Mouse (Mus musculus) ovary, adult 18-20 months (tissue): ENCODE results near the gene F2rl1.
"Not testable (repeated sequence)": the region's sequence is repeated elsewhere in the genome, so short reads cannot be mapped to it uniquely, and the experiment has no call there.

Source experiments
- DNase-seq: peaks from one replicate; pipeline ENCODE4 v3.0.0; 2022; ENCODE audit warnings: low spot score, mixed read lengths

Gene F2rl1

GRCm38 (mm10) chr13:95533640-95534039 is 8.6 kb upstream of the F2rl1 start:
- DNase-seq = no peak

GRCm38 (mm10) chr13:95533121-95533520 is 8.1 kb upstream of the F2rl1 start:
- not testable (repeated sequence) for DNase-seq

GRCm38 (mm10) chr13:95531273-95532045 is 6.4 kb upstream of the F2rl1 start:
- no peak for DNase-seq

GRCm38 (mm10) chr13:95529246-95529645 is 4.2 kb upstream of the F2rl1 start:
- DNase-seq = no peak

- DNase-seq = no peak
These were observed 678 bp downstream of the F2rl1 start for GRCm38 (mm10) chr13:95524424-95524673.

GRCm38 (mm10) chr13:95523659-95524423 is 1.2 kb downstream of the F2rl1 start:
- no peak for DNase-seq

- no peak for DNase-seq
These were observed 2.9 kb downstream of the F2rl1 start for GRCm38 (mm10) chr13:95522176-95522575.

GRCm38 (mm10) chr13:95521029-95521428 is 4.0 kb downstream of the F2rl1 start:
- DNase-seq = no peak

- no peak for DNase-seq
These were observed 10.3 kb downstream of the F2rl1 start for GRCm38 (mm10) chr13:95514756-95515155.

- no peak for DNase-seq
These were observed 15.0 kb downstream of the F2rl1 start for GRCm38 (mm10) chr13:95510054-95510453.

- no peak for DNase-seq
These were observed 21.6 kb downstream of the F2rl1 start for GRCm38 (mm10) chr13:95503279-95503917.

- DNase-seq = no peak
These were observed 28.4 kb downstream of the F2rl1 start for GRCm38 (mm10) chr13:95496601-95497000.

GRCm38 (mm10) chr13:95494812-95495211 is 30.2 kb downstream of the F2rl1 start:
- DNase-seq = no peak

GRCm38 (mm10) chr13:95493296-95493695 is 31.7 kb downstream of the F2rl1 start:
- no peak for DNase-seq

- DNase-seq = no peak
These were observed 33.7 kb downstream of the F2rl1 start for GRCm38 (mm10) chr13:95491327-95491726.

- DNase-seq = no peak
These were observed 40.4 kb downstream of the F2rl1 start for GRCm38 (mm10) chr13:95484664-95485063.

GRCm38 (mm10) chr13:95481428-95481827 is 43.6 kb downstream of the F2rl1 start:
- DNase-seq = peak; percentile 12

GRCm38 (mm10) chr13:95478671-95479413 is 46.2 kb downstream of the F2rl1 start, which contains the start of gene S100z:
Gene S100z, minus strand, starts transcription at chr13:95478721.
- no peak for DNase-seq

GRCm38 (mm10) chr13:95477173-95477572 is 47.9 kb downstream of the F2rl1 start:
- DNase-seq = no peak

GRCm38 (mm10) chr13:95475124-95475523 is 49.9 kb downstream of the F2rl1 start:
- DNase-seq = no peak

GRCm38 (mm10) chr13:95474294-95474693 is 50.7 kb downstream of the F2rl1 start:
- no peak for DNase-seq

- DNase-seq = no peak
These were observed 54.1 kb downstream of the F2rl1 start for GRCm38 (mm10) chr13:95470970-95471369.
